Mouse (Mus musculus) heart, embryonic 11.5 days (tissue): ENCODE data around the gene Zdhhc5. TPM values are rescaled to one million over a fixed set of nuclear protein-coding genes. Genes with fewer than 3 reads are reported as not detected.
A peak's percentile ranks its signal among the peaks of the same experiment; 100 is the strongest.

Experiments used
- ATAC-seq: fragments of 200-750 bp; cut with Nextera tagmentation; replicated peaks from 2 replicates; pipeline ENCODE4 v1.8.0; 2017; ENCODE audit warnings: moderate library complexity; ENCODE audit not compliant: insufficient number of reproducible peaks, low FRiP score, low TSS enrichment
- H3K27ac ChIP-seq: fragments of 300-500 bp; sonication (generic); 2 replicates; pipeline ENCODE4 v1.5.1; 2014; ENCODE audit warnings: mild to moderate bottlenecking, low read depth, low read length
- H3K27me3 ChIP-seq: fragments of 300-500 bp; sonication (generic); 2 replicates; pipeline ENCODE4 v1.6.1; 2014; ENCODE audit warnings: mild to moderate bottlenecking, low read length, mixed read lengths; ENCODE audit not compliant: control insufficient read depth, insufficient read depth
- H3K36me3 ChIP-seq: fragments of 300-500 bp; sonication (generic); 2 replicates; pipeline ENCODE4 v1.6.1; 2014; ENCODE audit warnings: mild to moderate bottlenecking, low read length, moderate library complexity, mixed read lengths; ENCODE audit not compliant: control insufficient read depth, insufficient read depth
- H3K4me1 ChIP-seq: fragments of 300-500 bp; sonication (generic); 2 replicates; pipeline ENCODE4 v1.6.1; 2014; ENCODE audit warnings: low read length; ENCODE audit not compliant: control insufficient read depth, insufficient read depth
- H3K4me2 ChIP-seq: fragments of 300-500 bp; sonication (generic); 2 replicates; pipeline ENCODE4 v1.6.1; 2014; ENCODE audit warnings: mild to moderate bottlenecking, moderate library complexity
- H3K4me3 ChIP-seq: fragments of 300-500 bp; sonication (generic); 2 replicates; pipeline ENCODE4 v1.5.1; 2014; ENCODE audit warnings: low read depth, low read length
- H3K9ac ChIP-seq: fragments of 300-500 bp; sonication (generic); 2 replicates; pipeline ENCODE4 v1.6.1; 2014; ENCODE audit warnings: mild to moderate bottlenecking, low read depth, low read length, moderate library complexity
- H3K9me3 ChIP-seq: fragments of 300-500 bp; sonication (generic); replicated peaks from 2 replicates; pipeline ENCODE4 v1.6.1; 2016; ENCODE audit warnings: low read length; ENCODE audit not compliant: control insufficient read depth
- WGBS: fragments of 180-500 bp; shearing (Covaris S2); extraction: QIAGEN DNeasy Blood & Tissue Kit; methylation state at CpG from one replicate; pipeline ENCODE4 v1.1.7; 2014; ENCODE audit not compliant: insufficient replicate concordance; 5-methylcytosine and 5-hydroxymethylcytosine counted together
- polyA plus RNA-seq: library from polyadenylated mRNA; unstranded; fragments of >200 nt; fragmentation: Nextera tagmentation; extraction: Ambion mirVana; gene quantifications from 2 replicates; pipeline ENCODE4 v1.2.1, GENCODE M21; 2014

Gene Zdhhc5
- polyA plus RNA-seq, 1 experiment from 2014 or later: 31.0 TPM

GRCm38 (mm10) chr2:84720718-84721117, 5.7 kb upstream of the Zdhhc5 start:
- Histone ChIP-seq H3K9me3 (no peaks in the 10 kb centered on the region), H3K9ac (no peak overlapping the region), H3K4me2 (no peak overlapping the region), H3K27ac (no peak overlapping the region), H3K27me3 (no peaks in the 10 kb centered on the region), H3K4me1 (no peaks in the 10 kb centered on the region), H3K4me3 (no peak overlapping the region), H3K36me3 (peaks cover 11% of the 10 kb centered on the region; the same call in 1 of the 2 replicates)
- WGBS: 75% methylated on average over 2 of the region's 2 CpGs
- no peak for ATAC-seq

DNA sequence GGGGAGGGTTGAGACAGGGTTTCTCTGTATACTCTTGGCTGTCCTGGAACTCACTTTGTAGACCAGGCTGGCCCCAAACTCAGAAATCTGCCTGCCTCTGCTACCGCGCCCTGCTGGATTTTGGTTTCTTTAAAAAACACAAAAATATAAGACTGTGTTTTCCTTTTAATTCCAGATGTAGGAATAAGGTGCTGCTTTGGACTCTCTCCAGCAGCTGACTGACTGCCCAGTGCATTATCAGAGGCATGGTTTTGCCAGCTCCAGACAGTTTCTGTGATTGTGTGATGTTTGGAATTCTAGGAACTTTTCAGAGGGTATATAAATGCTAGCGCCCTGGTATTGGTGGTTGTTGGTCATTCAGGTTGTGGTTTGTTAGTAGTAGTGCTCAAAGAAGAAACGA, 2.4 kb upstream of the Zdhhc5 start:
- no peaks in the 10 kb centered on the region for H3K27me3 ChIP-seq
- H3K9ac ChIP-seq: no peak overlapping the region
- peaks cover 7% of the 10 kb centered on the region for H3K4me1 ChIP-seq
- H3K9me3 ChIP-seq: no peaks in the 10 kb centered on the region
- no peak overlapping the region for H3K27ac ChIP-seq
- no peak for ATAC-seq
- H3K36me3 ChIP-seq: no peaks in the 10 kb centered on the region
- H3K4me3 ChIP-seq: no peak overlapping the region
- 94% methylated on average over 4 of the region's 4 CpGs for WGBS
- no peak overlapping the region for H3K4me2 ChIP-seq

GRCm38 (mm10) chr2:84716423-84717355, 1.7 kb upstream of the Zdhhc5 start:
- no peaks in the 10 kb centered on the region for H3K27me3 ChIP-seq
- peak overlapping the region; percentile 99 for H3K27ac ChIP-seq
- H3K9me3 ChIP-seq: no peaks in the 10 kb centered on the region
- peak overlapping the region; percentile 98 for H3K9ac ChIP-seq
- WGBS: 28% methylated on average over 9 of the region's 9 CpGs
- H3K4me3 ChIP-seq: peak overlapping the region; percentile 97
- no peaks in the 10 kb centered on the region for H3K36me3 ChIP-seq
- peak overlapping the region; percentile 77 for H3K4me2 ChIP-seq
- peaks cover 7% of the 10 kb centered on the region for H3K4me1 ChIP-seq
- ATAC-seq: no peak

- peak overlapping the region; percentile 77 for H3K4me2 ChIP-seq
- WGBS: under 1% methylated on average over 33 of the region's 33 CpGs
- no peaks in the 10 kb centered on the region for H3K9me3 ChIP-seq
- peaks cover under 1% of the 10 kb centered on the region; the same call in 1 of the 2 replicates for H3K36me3 ChIP-seq
- peaks cover 7% of the 10 kb centered on the region for H3K4me1 ChIP-seq
- peak overlapping the region; percentile 98 for H3K9ac ChIP-seq
- peak overlapping the region; percentile 99 for H3K27ac ChIP-seq
- peak; percentile 91 for ATAC-seq
- H3K4me3 ChIP-seq: peak overlapping the region; percentile 97
- H3K27me3 ChIP-seq: no peaks in the 10 kb centered on the region
Observed at GRCm38 (mm10) chr2:84715562-84716361, 782 bp upstream of the Zdhhc5 start.

- Histone ChIP-seq H3K4me1 (peaks cover 7% of the 10 kb centered on the region), H3K27ac (peak overlapping the region; percentile 99), H3K36me3 (peaks cover 3% of the 10 kb centered on the region; the same call in 1 of the 2 replicates), H3K27me3 (no peaks in the 10 kb centered on the region), H3K9ac (peak overlapping the region; percentile 98), H3K4me2 (peak overlapping the region; percentile 77), H3K4me3 (peak overlapping the region; percentile 97), H3K9me3 (no peaks in the 10 kb centered on the region)
- ATAC-seq: 0 out of 2 replicates have a peak, but pooled peaks have one; percentile 1
- 0% methylated on average over 26 of the region's 26 CpGs for WGBS
Observed at GRCm38 (mm10) chr2:84714422-84714810, 564 bp downstream of the Zdhhc5 start.

DNA sequence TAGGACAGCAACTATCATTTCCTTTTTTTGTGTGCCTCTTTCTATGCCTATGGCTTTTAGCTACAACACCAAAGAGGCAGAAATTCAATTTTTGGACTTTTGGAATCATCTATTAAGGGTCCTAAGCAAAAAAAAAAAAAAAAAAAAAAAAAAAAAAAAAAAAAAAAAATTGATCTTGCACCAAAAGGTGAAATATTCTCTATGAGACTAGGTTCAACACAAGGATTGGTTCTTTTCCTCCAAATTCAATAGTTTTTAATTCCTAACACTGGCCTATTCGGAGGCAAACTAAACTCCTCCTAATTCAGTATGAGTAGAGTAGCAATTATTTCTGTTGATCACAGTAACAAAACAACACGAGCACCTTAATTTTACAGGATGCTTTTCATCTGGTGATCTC, 3.1 kb downstream of the Zdhhc5 start:
- no peaks in the 10 kb centered on the region for H3K27me3 ChIP-seq
- H3K4me1 ChIP-seq: peaks cover 7% of the 10 kb centered on the region
- H3K27ac ChIP-seq: no peak overlapping the region
- peaks cover 6% of the 10 kb centered on the region; the same call in 1 of the 2 replicates for H3K36me3 ChIP-seq
- ATAC-seq: no peak
- no peaks in the 10 kb centered on the region for H3K9me3 ChIP-seq
- WGBS: 91% methylated on average over 2 of the region's 2 CpGs
- H3K9ac ChIP-seq: no peak overlapping the region
- H3K4me2 ChIP-seq: no peak overlapping the region
- no peak overlapping the region for H3K4me3 ChIP-seq

GRCm38 (mm10) chr2:84707523-84707922, 7.5 kb downstream of the Zdhhc5 start:
- no peak for ATAC-seq
- Histone ChIP-seq H3K9ac (no peak overlapping the region), H3K9me3 (no peaks in the 10 kb centered on the region), H3K4me1 (no peaks in the 10 kb centered on the region), H3K27me3 (no peaks in the 10 kb centered on the region), H3K4me2 (no peak overlapping the region), H3K36me3 (peaks cover 6% of the 10 kb centered on the region; the same call in 1 of the 2 replicates), H3K4me3 (no peak overlapping the region), H3K27ac (no peak overlapping the region)
- WGBS: 70% methylated on average over 1 of the region's 1 CpGs

- WGBS: 91% methylated on average over 1 of the region's 1 CpGs
- H3K27ac ChIP-seq: no peak overlapping the region
- H3K9ac ChIP-seq: no peak overlapping the region
- H3K36me3 ChIP-seq: peaks cover 8% of the 10 kb centered on the region
- H3K9me3 ChIP-seq: no peaks in the 10 kb centered on the region
- ATAC-seq: no peak
- H3K4me2 ChIP-seq: no peak overlapping the region
- no peak overlapping the region for H3K4me3 ChIP-seq
- H3K27me3 ChIP-seq: no peaks in the 10 kb centered on the region
- no peaks in the 10 kb centered on the region for H3K4me1 ChIP-seq
Observed at GRCm38 (mm10) chr2:84705295-84705694, 9.7 kb downstream of the Zdhhc5 start.
